Mouse (Mus musculus): ENCODE results near the gene Snapc3. TPM values are rescaled to one million over a fixed set of nuclear protein-coding genes. Genes with fewer than 3 reads are reported as not detected.

Snapc3 gene
- total and polyA plus RNA-seq, 3 experiments: 12.0 to 16.9 TPM; not detected in 1

DNA sequence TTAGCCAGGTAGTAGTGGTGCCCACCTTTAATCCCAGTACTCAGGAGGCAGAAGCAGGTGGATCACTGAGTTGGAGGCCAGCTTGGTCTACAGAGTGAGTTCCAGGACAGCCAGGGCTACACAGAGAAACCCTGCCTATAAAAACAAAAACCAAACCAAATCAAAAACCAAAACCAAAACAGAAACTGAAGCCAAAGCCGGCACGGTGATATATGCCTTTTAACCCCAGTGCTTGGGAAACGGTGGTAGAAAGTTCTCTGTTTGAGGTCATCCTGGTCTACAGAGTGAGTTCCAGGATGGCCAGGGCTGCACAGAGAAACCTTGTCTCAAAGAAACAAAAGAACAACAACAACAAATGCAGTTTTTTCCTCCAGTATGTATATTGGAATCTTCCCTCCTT, 94.7 kb downstream of the Snapc3 start (continued):
- TF ChIP-seq USF1 (IDR thresholded peaks at IDR 0.05; ENCODE audit: low read depth, low read length): no peak
- no peak for TF ChIP-seq CHD1 (IDR thresholded peaks at IDR 0.05; ENCODE audit: low read depth, low read length)
- no peak for TF ChIP-seq GATA1 (IDR thresholded peaks at IDR 0.05; ENCODE audit: low read depth, low read length)
- TF ChIP-seq CHD2 (IDR thresholded peaks at IDR 0.05; ENCODE audit: low read length): no peak

- H3K27me3 ChIP-seq (ENCODE audit: control insufficient read depth in 1 of 2, insufficient read depth in 2 of 2, low read length in 2 of 2): no peaks in the 10 kb centered on the region
- TF ChIP-seq CTCF (IDR thresholded peaks at IDR 0.05 in 2 of 3, conservative IDR thresholded peaks at IDR 0.05 in 1 of 3; ENCODE audit: control insufficient read depth in 1 of 3, insufficient read depth in 1 of 3, low read depth in 2 of 3, low read length in 3 of 3, poor library complexity in 1 of 3, severe bottlenecking in 1 of 3): no peak
- no peaks in the 10 kb centered on the region for H3K9me3 ChIP-seq (replicated peaks; ENCODE audit: insufficient read depth, low read length)
- H3K36me3 ChIP-seq (ENCODE audit: control insufficient read depth in 1 of 2, insufficient read depth in 2 of 2, low read length in 2 of 2): peaks cover 0 to 4% of the 10 kb centered on the region in 2 experiments; a peak in 2 of 4 replicates
- no peak overlapping the region for H3K4me3 ChIP-seq (ENCODE audit: control insufficient read depth in 1 of 2, insufficient read depth in 1 of 2, low read depth in 2 of 2, low read length in 2 of 2)
- peaks cover 0 to 5% of the 10 kb centered on the region in 2 experiments; a peak in 2 of 4 replicates for H3K4me1 ChIP-seq (ENCODE audit: control insufficient read depth in 1 of 2, insufficient read depth in 2 of 2, low read length in 2 of 2)
- no peak overlapping the region for H3K9ac ChIP-seq (ENCODE audit: control insufficient read depth, low read depth, low read length, poor library complexity, severe bottlenecking)
- H3K27ac ChIP-seq (ENCODE audit: control insufficient read depth, low read depth, low read length): no peak overlapping the region
- H3K79me2 ChIP-seq (ENCODE audit: control insufficient read depth, insufficient read depth, low read length, poor library complexity): no peaks in the 10 kb centered on the region
- no peak for DNase-seq (ENCODE audit: low read depth, low spot score)
These were observed 95.1 kb downstream of the Snapc3 start for GRCm38 (mm10) chr4:83512644-83513043.

- Histone ChIP-seq H3K9me3 (replicated peaks; ENCODE audit: insufficient read depth, low read length) (no peaks in the 10 kb centered on the region), H3K79me2 (ENCODE audit: control insufficient read depth, insufficient read depth, low read length, poor library complexity) (no peaks in the 10 kb centered on the region), H3K9ac (ENCODE audit: control insufficient read depth, low read depth, low read length, poor library complexity, severe bottlenecking) (no peak overlapping the region), H3K4me1 (ENCODE audit: control insufficient read depth in 1 of 2, insufficient read depth in 2 of 2, low read length in 2 of 2) (peaks cover 0 to 7% of the 10 kb centered on the region in 2 experiments; a peak in 2 of 4 replicates), H3K36me3 (ENCODE audit: control insufficient read depth in 1 of 2, insufficient read depth in 2 of 2, low read length in 2 of 2) (peaks cover 0 to 6% of the 10 kb centered on the region in 2 experiments; a peak in 2 of 4 replicates), H3K27ac (ENCODE audit: control insufficient read depth, low read depth, low read length) (no peak overlapping the region), H3K4me3 (ENCODE audit: control insufficient read depth in 1 of 2, insufficient read depth in 1 of 2, low read depth in 2 of 2, low read length in 2 of 2) (no peak overlapping the region), H3K27me3 (ENCODE audit: control insufficient read depth in 1 of 2, insufficient read depth in 2 of 2, low read length in 2 of 2) (no peaks in the 10 kb centered on the region)
- DNase-seq (ENCODE audit: low read depth, low spot score): no peak
- TF ChIP-seq TAL1 (IDR thresholded peaks at IDR 0.05; ENCODE audit: low read length): no peak
- TF ChIP-seq GABPA (IDR thresholded peaks at IDR 0.05; ENCODE audit: low read depth, low read length): no peak
- no peak for TF ChIP-seq MYB (IDR thresholded peaks at IDR 0.05; ENCODE audit: low read depth, low read length)
- TF ChIP-seq MXI1 (IDR thresholded peaks at IDR 0.05; ENCODE audit: low read depth, low read length): no peak
- no peak for TF ChIP-seq TCF12 (IDR thresholded peaks at IDR 0.05; ENCODE audit: low read depth, low read length)
- TF ChIP-seq ZMIZ1 (IDR thresholded peaks at IDR 0.05; ENCODE audit: low read depth, low read length): no peak
- TF ChIP-seq E2F4 (IDR thresholded peaks at IDR 0.05; ENCODE audit: borderline replicate concordance, low read depth, low read length): no peak
- no peak for TF ChIP-seq CHD1 (IDR thresholded peaks at IDR 0.05; ENCODE audit: low read depth, low read length)
- TF ChIP-seq TBP (IDR thresholded peaks at IDR 0.05; ENCODE audit: low read depth, low read length): no peak
- no peak for TF ChIP-seq BHLHE40 (IDR thresholded peaks at IDR 0.05; ENCODE audit: borderline replicate concordance, low read depth, low read length)
- no peak for TF ChIP-seq RAD21 (IDR thresholded peaks at IDR 0.05; ENCODE audit: low read depth, low read length)
- no peak for TF ChIP-seq NELFE (IDR thresholded peaks at IDR 0.05; ENCODE audit: low read depth, low read length)
- no peak for TF ChIP-seq SMC3 (IDR thresholded peaks at IDR 0.05; ENCODE audit: low read depth, low read length)
- TF ChIP-seq CTCF (IDR thresholded peaks at IDR 0.05 in 2 of 3, conservative IDR thresholded peaks at IDR 0.05 in 1 of 3; ENCODE audit: control insufficient read depth in 1 of 3, insufficient read depth in 1 of 3, low read depth in 2 of 3, low read length in 3 of 3, poor library complexity in 1 of 3, severe bottlenecking in 1 of 3): no peak
- no peak for TF ChIP-seq NRF1 (IDR thresholded peaks at IDR 0.05; ENCODE audit: insufficient read depth, low read depth, low read length, poor library complexity, severe bottlenecking)
- no peak for TF ChIP-seq ZC3H11A (IDR thresholded peaks at IDR 0.05; ENCODE audit: low read depth, low read length)
- TF ChIP-seq GATA1 (IDR thresholded peaks at IDR 0.05; ENCODE audit: low read depth, low read length): no peak
- no peak for TF ChIP-seq MEF2A (IDR thresholded peaks at IDR 0.05; ENCODE audit: extremely low read depth, insufficient replicate concordance, low read depth, low read length, poor library complexity, severe bottlenecking)
- no peak for TF ChIP-seq POLR2AphosphoS2 (IDR thresholded peaks at IDR 0.05; ENCODE audit: low read length)
These were observed 96.7 kb downstream of the Snapc3 start for GRCm38 (mm10) chr4:83514183-83514582.
